ENCODE assay signal across 25 mouse cellular contexts in genomic region chr4:104712338-104713083, GRCm38 (mm10). TPM values are rescaled to one million over a fixed set of nuclear protein-coding genes. Genes with fewer than 3 reads are reported as not detected.
DNase-seq lines count a peak whose midpoint lies in the region; ATAC-seq and TF ChIP-seq lines count a peak whose summit lies in the region.
"Had no signal": no experiment of that assay in that cellular context is flagged by ENCODE, and none has a peak within 500 bp of the region (broad histone marks: within the 10 kb centered on the region; RNA-seq: fewer than 3 reads in every experiment).

No protein-coding gene starts in this region.

- no peak overlapping the region for H3K27ac ChIP-seq in hindbrain, postnatal 0 days
- no peak overlapping the region for H3K27ac ChIP-seq in hindbrain, embryonic 10.5 days
- H3K27ac ChIP-seq in CH12.LX (ENCODE audit: insufficient read depth, low read depth): no peak overlapping the region
- H3K27ac ChIP-seq: embryonic facial prominence, embryonic 15.5 days; forebrain, embryonic 10.5 days; forebrain, embryonic 15.5 days; heart, adult 2 months; heart, embryonic 15.5 days; hindbrain, embryonic 14.5 days had no signal

- dilution Hi-C loops in CH12.LX (cut with MboI; ENCODE audit: extremely low pct_ligation_motif_present, extremely low pct_unique_long_range_greater_than_20kb, low sequenced_read_pairs): no loop called here

- H3K4me1 ChIP-seq in hindbrain, postnatal 0 days (ENCODE audit: insufficient read depth, low read length): peaks cover 6% of the 10 kb centered on the region; the same call in 1 of the 2 replicates
- H3K4me1 ChIP-seq in hindbrain, embryonic 10.5 days (replicated peaks): 0 out of 2 replicates have a peak, but pooled peaks cover 3% of the 10 kb centered on the region
- peaks cover 0 to 5% of the 10 kb centered on the region in 2 experiments; a peak in 1 of 4 replicates for H3K4me1 ChIP-seq in CH12.LX (ENCODE audit: control insufficient read depth in 1 of 2, insufficient read depth in 2 of 2)
- H3K4me1 ChIP-seq: heart, embryonic 15.5 days had no signal

- in situ Hi-C loops in CH12.LX (cut with MboI; ENCODE audit: low pct_ligation_motif_present, low pct_unique_long_range_greater_than_20kb, low sequenced_read_pairs): no loop called here

- no peaks in the 10 kb centered on the region for H3K9me3 ChIP-seq in hindbrain, postnatal 0 days (ENCODE audit: low read length)
- no peaks in the 10 kb centered on the region for H3K9me3 ChIP-seq in hindbrain, embryonic 10.5 days
- H3K9me3 ChIP-seq in CH12.LX (replicated peaks; ENCODE audit: low read length): peaks cover 44% of the 10 kb centered on the region
- H3K9me3 ChIP-seq: embryonic facial prominence, embryonic 15.5 days; forebrain, embryonic 10.5 days; forebrain, embryonic 15.5 days; heart, embryonic 15.5 days had no signal

- 66% methylated on average over 15 of the region's 15 CpGs for WGBS in hindbrain, postnatal 0 days
- 93% methylated on average over 15 of the region's 15 CpGs for WGBS in hindbrain, embryonic 10.5 days

- no peak overlapping the region for H3K9ac ChIP-seq in hindbrain, postnatal 0 days (replicated peaks; ENCODE audit: low read length)
- H3K9ac ChIP-seq in CH12.LX (ENCODE audit: insufficient read depth, low read depth): no peak overlapping the region
- H3K9ac ChIP-seq: embryonic facial prominence, embryonic 15.5 days; forebrain, embryonic 15.5 days; heart, embryonic 15.5 days; hindbrain, embryonic 14.5 days had no signal

- TF ChIP-seq POLR2A in CH12.LX (IDR thresholded peaks at IDR 0.05; ENCODE audit: low read depth, low read length): no peak

- DNase-seq in hindbrain, postnatal 0 days (ENCODE audit: low spot score): peak; percentile 28
- no peak for DNase-seq in hindbrain, embryonic 10.5 days (ENCODE audit: low spot score)
- DNase-seq in CH12.LX (ENCODE audit: extremely low read depth) (peak; percentile 7), NIH3T3 (ENCODE audit: low read depth) (peak; percentile 15)
- no peak for DNase-seq in lung, postnatal 36 days
- DNase-seq in left cerebral cortex, postnatal 14 days (ENCODE audit: low spot score in 2 of 2): no peak
- DNase-seq: adrenal gland, postnatal 14 days; cerebellum, adult 2 months; gastrocnemius, postnatal 10 days; heart, adult 2 months; heart, postnatal 14 days had no signal

- TF ChIP-seq RAD21 in CH12.LX (IDR thresholded peaks at IDR 0.05; ENCODE audit: low read depth, low read length): no peak

- intact Hi-C loops in left cerebral cortex, postnatal 14 days (cut with DNase I): no loop called here

- H3K4me2 ChIP-seq in hindbrain, postnatal 0 days (ENCODE audit: low read depth, low read length): no peak overlapping the region
- H3K4me2 ChIP-seq in CH12.LX (ENCODE audit: insufficient read depth, low read depth, poor library complexity, severe bottlenecking): no peak overlapping the region
- H3K4me2 ChIP-seq: embryonic facial prominence, embryonic 15.5 days; forebrain, embryonic 15.5 days; heart, embryonic 11.5 days; heart, embryonic 15.5 days; hindbrain, embryonic 14.5 days had no signal

- H3K27me3 ChIP-seq in hindbrain, postnatal 0 days (ENCODE audit: insufficient read depth, low read length): no peaks in the 10 kb centered on the region
- H3K27me3 ChIP-seq in hindbrain, embryonic 10.5 days (ENCODE audit: insufficient read depth, poor library complexity, severe bottlenecking): no peaks in the 10 kb centered on the region
- H3K27me3 ChIP-seq in CH12.LX (replicated peaks): no peaks in the 10 kb centered on the region
- H3K27me3 ChIP-seq: forebrain, embryonic 15.5 days; Patski had no signal

- no peak for ATAC-seq in hindbrain, postnatal 0 days
- peak; percentile 66 for ATAC-seq in megakaryocyte, adult 5-6 weeks (ENCODE audit: poor library complexity, severe bottlenecking)
- ATAC-seq: activated CD4-positive, CD25-positive, alpha-beta regulatory T cell, adult 4 months; forebrain, embryonic 15.5 days; intestine, embryonic 16.5 days; Patski had no signal

- no peak overlapping the region for H3K4me3 ChIP-seq in hindbrain, postnatal 0 days (ENCODE audit: low read length)
- no peak overlapping the region for H3K4me3 ChIP-seq in hindbrain, embryonic 10.5 days
- no peak overlapping the region for H3K4me3 ChIP-seq in CH12.LX (replicated peaks in 1 of 3; ENCODE audit: low read depth in 2 of 3, low read length in 2 of 3, poor library complexity in 1 of 3)
- H3K4me3 ChIP-seq: embryonic facial prominence, embryonic 15.5 days; erythroblast, embryonic 14.5 days; forebrain, embryonic 10.5 days; forebrain, embryonic 15.5 days; heart, adult 2 months; heart, embryonic 15.5 days had no signal

- no peaks in the 10 kb centered on the region for H3K79me2 ChIP-seq in CH12.LX (replicated peaks; ENCODE audit: control insufficient read depth, extremely low read depth, insufficient read depth, poor library complexity, severe bottlenecking)

- TF ChIP-seq EP300 in CH12.LX (IDR thresholded peaks at IDR 0.05; ENCODE audit: low read length): no peak

- no peaks in the 10 kb centered on the region for H3K36me3 ChIP-seq in hindbrain, postnatal 0 days (ENCODE audit: insufficient read depth, low read length)
- H3K36me3 ChIP-seq in hindbrain, embryonic 10.5 days: no peaks in the 10 kb centered on the region
- no peaks in the 10 kb centered on the region for H3K36me3 ChIP-seq in CH12.LX (replicated peaks in 1 of 2; ENCODE audit: control insufficient read depth in 1 of 2, insufficient read depth in 1 of 2, low read length in 1 of 2)
- H3K36me3 ChIP-seq: embryonic facial prominence, embryonic 15.5 days; forebrain, embryonic 10.5 days; forebrain, embryonic 15.5 days; G1E; heart, embryonic 15.5 days had no signal

- TF ChIP-seq CTCF in hindbrain, postnatal 0 days (IDR thresholded peaks at IDR 0.05; ENCODE audit: low read depth): no peak
- no peak for TF ChIP-seq CTCF in CH12.LX (conservative IDR thresholded peaks at IDR 0.05 in 1 of 2, IDR thresholded peaks at IDR 0.05 in 1 of 2; ENCODE audit: low read depth in 2 of 2, low read length in 2 of 2)

TF ChIP-seq in CH12.LX, 34 proteins besides CTCF, POLR2A, EP300 and RAD21:
- TF ChIP-seq NRF1 (IDR thresholded peaks at IDR 0.05; ENCODE audit: low read depth, low read length): no peak
- TF ChIP-seq ZMIZ1 (IDR thresholded peaks at IDR 0.05; ENCODE audit: low read depth, low read length): no peak

RNA-seq across cellular contexts. Expression of gene C8b, which starts 53.6 kb away (rescaled TPM):
- 0.18 and 0.26 TPM in 2 replicates for total RNA-seq in hindbrain, postnatal 0 days (2014; rRNA removed)
- 0.08 TPM in 2 replicates for polyA plus RNA-seq in hindbrain, postnatal 0 days (2015; fragmentation: Nextera tagmentation; extraction: Ambion mirVana)
- 0.25 TPM in 1 of 2 replicates, not detected in the other for polyA plus RNA-seq in hindbrain, embryonic 10.5 days (2016; fragmentation: Nextera tagmentation; extraction: Ambion mirVana)
- not detected in 2 replicates for total RNA-seq in CH12.LX (2012; rRNA removed)
- total RNA-seq in CH12.LX (2014; rRNA removed): 0.13 TPM in 1 of 2 replicates, not detected in the other
- 0.23 and 0.38 TPM in 2 replicates for polyA plus RNA-seq in CH12.LX (2012; ENCODE audit: insufficient read length, low read depth)
- total RNA-seq in megakaryocyte, adult 5-6 weeks (2015): not detected in 2 replicates
- total RNA-seq in megakaryocyte, adult 5-6 weeks (2017): not detected in 2 replicates
- total RNA-seq in left cerebral cortex, postnatal 14 days (2021): under 1 TPM in 1 of 2 experiments, not detected in 1; 0.34 TPM
- total RNA-seq: adrenal gland, adult 18-20 months; gastrocnemius, postnatal 10 days; heart, adult 2 months; heart, postnatal 14 days; hematopoietic stem cell, adult 5-6 weeks had no signal
- polyA plus RNA-seq: activated CD4-positive, CD25-positive, alpha-beta regulatory T cell, adult 4 months; cerebellum, adult 2 months; erythroblast, embryonic 14.5 days; forebrain, embryonic 10.5 days; forebrain, embryonic 15.5 days; G1E; heart, adult 2 months; Patski had no signal

Comparison
In these comparisons a context has a peak if more than half of its experiments do, and no peak if none do; other contexts are left out.
1. DNase-seq: peak in hindbrain, postnatal 0 days (single experiment), CH12.LX (single experiment) and NIH3T3 (single experiment); none in hindbrain, embryonic 10.5 days (single experiment), lung, postnatal 36 days (single experiment) and left cerebral cortex, postnatal 14 days (0 of 2).